Mouse (Mus musculus) ovary, postnatal 10 days (tissue): ENCODE data around the gene Ccdc88b.

Experiments used
- DNase-seq: peaks from one replicate; pipeline ENCODE4 v3.0.0; 2022; ENCODE audit warnings: low spot score

Ccdc88b gene

DNA sequence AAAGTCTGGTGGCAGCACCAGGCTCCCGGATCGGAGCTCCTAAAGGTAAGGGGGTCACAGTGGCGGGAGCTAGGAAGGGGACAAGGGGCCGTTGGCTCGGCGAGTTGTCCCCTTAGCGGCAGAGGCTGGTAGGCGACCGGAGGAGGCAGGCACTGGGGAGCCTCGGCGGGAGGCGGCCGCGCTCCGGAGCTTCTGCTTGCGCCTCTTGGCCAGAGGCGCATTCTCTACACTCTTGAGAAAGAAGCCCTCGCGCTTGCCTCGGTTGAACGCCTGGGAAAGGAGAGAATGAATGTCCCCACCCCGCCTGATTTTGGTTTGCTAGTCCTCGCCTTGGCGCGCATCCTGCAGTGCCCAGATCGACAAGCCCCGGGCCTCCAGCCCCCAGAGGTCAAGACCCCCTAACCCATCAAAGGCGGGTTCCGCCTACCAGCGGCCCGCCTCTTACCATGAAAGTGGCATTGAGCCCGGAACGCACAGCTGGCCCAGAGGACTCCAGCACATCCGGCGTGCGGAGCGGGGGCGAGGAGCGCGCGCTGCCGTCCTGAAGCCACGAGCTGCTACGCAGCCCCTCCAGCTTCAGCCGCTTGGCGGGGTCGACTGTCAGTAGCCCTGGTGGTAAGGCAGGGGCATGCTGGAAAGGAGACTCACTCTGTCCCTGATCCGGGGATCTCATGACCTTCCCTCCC is 28.0 kb downstream of the Ccdc88b start:
- no peak for DNase-seq

DNA sequence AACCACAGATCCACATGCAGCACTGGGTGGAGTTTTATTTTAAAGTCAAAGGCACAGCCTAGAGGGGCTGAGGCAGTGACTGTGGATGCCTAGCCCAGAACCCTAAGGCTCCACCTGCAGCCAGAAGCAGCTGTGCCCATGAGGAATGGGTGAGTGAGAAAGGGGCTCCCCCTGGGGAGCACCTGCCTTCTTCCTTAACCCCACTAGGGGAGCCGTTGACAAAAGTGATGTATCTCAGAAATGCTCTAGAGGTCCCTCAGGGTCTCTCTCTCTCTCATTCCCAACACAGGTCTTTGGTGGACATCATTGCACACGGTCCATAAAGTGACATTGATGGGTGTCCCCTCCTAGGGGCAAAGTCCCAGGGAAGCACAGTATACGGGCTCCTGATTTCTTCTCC is 28.9 kb downstream of the Ccdc88b start:
- DNase-seq: no peak

DNA sequence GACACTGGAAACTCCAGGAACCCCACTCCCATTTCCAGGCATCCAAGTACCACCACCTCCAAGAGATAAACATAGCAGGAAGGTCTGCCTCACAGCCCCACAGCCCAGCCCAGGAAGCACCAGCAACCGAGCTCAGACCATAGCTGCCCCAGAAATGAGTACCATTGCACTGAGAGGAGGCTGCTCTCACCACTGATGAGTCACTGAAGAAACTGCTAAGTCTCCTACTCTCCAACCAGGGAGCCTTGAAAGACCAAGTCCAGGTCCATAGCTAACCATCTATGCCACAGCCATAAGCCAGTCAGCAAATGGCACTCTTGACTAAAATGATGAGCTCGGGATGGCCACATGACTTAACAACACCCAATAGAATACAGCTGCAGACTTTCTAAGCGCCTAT is 31.4 kb downstream of the Ccdc88b start:
- no peak for DNase-seq

DNA sequence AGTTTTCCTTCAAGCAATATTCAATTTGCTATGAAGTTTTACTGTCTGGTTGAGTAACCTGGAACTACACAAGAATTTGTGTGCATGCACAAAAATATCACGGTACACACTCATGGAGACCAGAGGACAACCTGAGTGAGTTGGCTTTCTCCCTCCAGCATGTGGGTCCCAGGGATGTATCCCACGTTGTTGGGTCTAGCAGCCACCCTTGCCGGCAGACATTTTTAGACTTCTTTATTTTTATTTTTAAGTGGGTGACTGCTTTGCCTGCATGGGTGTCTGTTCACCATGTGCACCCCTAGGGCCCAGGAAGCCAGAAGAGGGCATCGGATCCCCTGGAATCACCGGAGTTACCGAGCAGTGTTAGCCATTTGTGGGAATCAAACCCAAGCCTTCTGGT is 32.6 kb downstream of the Ccdc88b start:
- DNase-seq: no peak

DNA sequence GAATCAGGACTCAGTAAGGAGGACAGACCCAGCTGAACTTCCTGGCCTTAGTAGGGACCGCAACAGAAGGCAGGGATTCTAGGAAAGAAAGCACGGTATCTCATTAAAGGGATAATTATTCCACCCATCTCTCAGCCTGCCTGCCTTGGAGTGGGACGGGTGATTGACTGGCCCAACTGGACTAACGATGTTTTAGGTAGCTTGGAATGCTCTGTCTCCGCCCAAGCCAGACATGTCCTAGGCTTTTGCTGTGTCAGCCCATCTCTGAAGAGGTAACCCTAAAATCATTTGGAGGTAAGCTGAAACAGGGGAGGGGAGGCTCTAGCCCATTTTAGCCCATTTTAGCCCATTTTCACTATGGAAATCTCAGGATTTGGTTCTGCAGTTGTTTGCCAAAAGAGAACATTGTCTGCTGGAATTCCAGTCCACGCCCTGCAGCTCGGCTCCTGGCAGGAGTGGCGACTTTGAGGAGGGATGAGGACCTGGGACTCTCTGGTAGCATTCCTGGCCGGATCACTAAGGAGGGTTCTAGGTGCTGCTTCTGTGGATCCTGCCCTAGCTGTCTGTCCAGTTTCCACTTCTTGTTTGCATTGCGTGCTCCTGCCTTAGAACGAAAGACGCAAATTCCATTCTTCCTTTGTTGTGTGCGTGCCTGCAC is 37.3 kb downstream of the Ccdc88b start:
- DNase-seq: no peak

DNA sequence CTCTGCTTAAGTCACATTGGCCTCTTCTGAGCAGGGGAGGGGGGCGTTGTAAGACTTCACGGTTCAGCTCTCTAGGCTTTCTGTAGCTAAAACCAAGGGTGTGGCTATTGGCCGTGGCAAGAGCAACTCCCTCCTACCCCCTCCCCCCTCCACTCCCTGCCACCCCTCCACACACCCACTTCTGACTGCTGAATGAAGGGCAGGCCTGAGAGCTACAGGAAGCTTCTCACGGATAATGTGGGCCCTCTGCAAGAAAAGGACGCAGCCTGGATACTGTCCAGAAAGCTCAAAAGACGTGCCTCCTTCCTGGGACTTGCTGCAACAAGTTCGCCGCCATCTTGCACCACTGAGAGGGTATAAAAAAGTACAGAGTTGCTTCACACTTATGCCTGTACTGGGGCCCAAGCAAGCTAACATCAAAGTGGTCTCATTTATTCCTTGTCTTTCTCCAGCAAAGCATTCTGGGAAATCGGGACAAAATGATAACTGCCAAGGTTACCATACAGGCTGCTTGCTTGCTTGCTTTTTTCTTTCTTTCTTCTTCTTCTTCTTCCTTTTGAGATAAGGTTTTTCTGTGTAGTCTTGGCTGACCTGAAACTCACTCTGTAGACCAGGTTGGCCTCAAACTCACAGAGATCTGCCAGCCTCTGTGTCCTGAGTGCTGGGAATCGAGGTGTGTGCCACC is 38.7 kb downstream of the Ccdc88b start:
- DNase-seq: no peak

DNA sequence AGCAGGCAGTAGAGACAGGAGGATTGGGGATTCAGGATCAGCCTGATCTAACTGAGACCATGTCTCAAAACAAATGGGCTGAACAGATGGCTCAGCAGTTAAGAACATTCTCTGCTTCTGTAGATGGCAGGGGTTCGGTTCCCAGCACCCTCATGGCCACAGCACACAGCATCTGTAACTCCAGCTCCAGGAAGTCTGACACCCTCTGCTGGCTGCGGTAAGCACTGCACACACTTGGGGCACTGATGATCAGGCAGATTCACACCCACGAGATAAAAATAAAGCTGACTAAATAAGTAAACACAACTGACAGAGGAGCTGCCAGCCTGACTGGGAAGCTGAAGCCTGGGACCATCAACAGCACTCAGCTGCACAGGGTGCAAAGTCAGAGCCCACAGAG is 43.1 kb downstream of the Ccdc88b start:
- no peak for DNase-seq

DNA sequence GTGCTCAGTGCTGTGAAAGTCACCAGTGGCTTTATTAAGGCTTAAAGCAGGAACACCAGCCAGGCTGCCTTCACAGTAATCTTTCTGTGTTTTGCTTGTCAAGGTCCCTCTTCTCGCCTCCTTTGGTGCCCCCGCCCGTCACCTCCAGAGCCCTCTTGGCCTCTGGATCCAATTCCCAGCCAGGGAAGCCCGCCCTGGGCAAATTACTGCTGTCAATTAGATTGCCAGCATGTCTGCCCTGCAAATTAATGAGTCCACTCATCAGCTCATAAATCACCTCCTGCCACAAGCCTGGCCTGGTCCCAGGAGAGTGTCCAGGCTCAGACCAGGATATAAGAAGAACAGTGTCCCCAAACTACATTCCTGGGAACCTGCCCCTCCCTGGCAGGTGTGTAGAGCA is 43.6 kb downstream of the Ccdc88b start:
- DNase-seq: no peak
